Mouse (Mus musculus) c-Kit-positive CD71-negative TER-119-negative erythroid progenitor cells, embryonic 14.5 days (primary cell): Measurements from ENCODE around the gene Vamp5.

Experiments used
- DNase-seq: peaks from one replicate; pipeline ENCODE4 v3.0.0-alpha.2; 2013; ENCODE audit warnings: low read depth

Gene Vamp5

GRCm38 (mm10) chr6:72364985-72365384 lies 15.3 kb downstream of the Vamp5 start:
- DNase-seq = no peak

- no peak for DNase-seq
Measured at GRCm38 (mm10) chr6:72364009-72364408, 16.3 kb downstream of the Vamp5 start.

GRCm38 (mm10) chr6:72362132-72363028 lies 17.9 kb downstream of the Vamp5 start:
- peak; percentile 94 for DNase-seq

GRCm38 (mm10) chr6:72361121-72361551 lies 19.1 kb downstream of the Vamp5 start:
- no peak for DNase-seq

- DNase-seq = no peak
Measured at GRCm38 (mm10) chr6:72360599-72360935, 19.7 kb downstream of the Vamp5 start.

GRCm38 (mm10) chr6:72359891-72360598 lies 20.2 kb downstream of the Vamp5 start:
- no peak for DNase-seq

- no peak for DNase-seq
Measured at GRCm38 (mm10) chr6:72359343-72359742, 20.9 kb downstream of the Vamp5 start.

- DNase-seq = no peak
Measured at GRCm38 (mm10) chr6:72358086-72358764, 22.0 kb downstream of the Vamp5 start.

GRCm38 (mm10) chr6:72357164-72358079 lies 22.8 kb downstream of the Vamp5 start:
- no peak for DNase-seq

GRCm38 (mm10) chr6:72356001-72356532 lies 24.2 kb downstream of the Vamp5 start:
- no peak for DNase-seq

GRCm38 (mm10) chr6:72355066-72355911 lies 25.0 kb downstream of the Vamp5 start, which contains the start of gene Tmem150a:
Tmem150a (plus strand) TSS chr6:72355447.
- no peak for DNase-seq

GRCm38 (mm10) chr6:72354025-72354424 lies 26.2 kb downstream of the Vamp5 start:
- DNase-seq = no peak

GRCm38 (mm10) chr6:72352636-72353405 lies 27.4 kb downstream of the Vamp5 start:
- DNase-seq = no peak

- no peak for DNase-seq
Measured at GRCm38 (mm10) chr6:72350214-72350613, 30.1 kb downstream of the Vamp5 start.

- DNase-seq = no peak
Measured at GRCm38 (mm10) chr6:72348411-72348810, 31.9 kb downstream of the Vamp5 start.

- DNase-seq = no peak
Measured at GRCm38 (mm10) chr6:72347166-72347941, 32.9 kb downstream of the Vamp5 start, which contains the start of gene 0610030E20Rik. 0610030E20Rik (plus strand) TSS chr6:72347317.

- DNase-seq = no peak
Measured at GRCm38 (mm10) chr6:72346261-72346660, 34.0 kb downstream of the Vamp5 start.

- DNase-seq = no peak
Measured at GRCm38 (mm10) chr6:72345633-72346032, 34.6 kb downstream of the Vamp5 start.
